Mouse (Mus musculus) right cerebral cortex, adult 2 months (tissue): ENCODE data around the gene Prox1.
A peak's percentile ranks its signal among the peaks of the same experiment; 100 is the strongest.

Source experiments
- DNase-seq, 2 experiments: peaks; one replicate each; pipeline ENCODE4 v3.0.0; 2021 to 2022; ENCODE audit warnings: low spot score in 2 of 2

Gene Prox1

DNA sequence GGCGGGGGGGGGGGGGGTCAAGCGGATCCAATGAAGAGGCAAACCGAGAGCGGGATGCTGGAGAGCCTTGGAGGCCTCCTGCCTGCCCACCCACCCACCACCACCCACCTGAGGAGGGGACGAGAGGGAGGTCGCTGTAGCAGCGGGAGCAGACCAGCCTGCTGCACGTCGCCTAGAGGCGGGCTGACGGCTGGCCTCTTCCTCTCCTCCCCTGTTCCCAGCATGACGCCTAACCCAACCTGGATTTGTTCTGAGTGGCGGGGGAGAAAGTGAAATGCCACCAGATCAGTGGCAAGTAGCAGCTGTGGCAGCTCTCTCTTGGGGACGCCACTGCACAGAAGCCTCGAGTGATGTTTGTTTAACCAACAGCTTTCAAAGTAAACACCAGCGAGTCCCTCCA lies 3.1 kb upstream of the Prox1 start:
- no peak for DNase-seq

DNA sequence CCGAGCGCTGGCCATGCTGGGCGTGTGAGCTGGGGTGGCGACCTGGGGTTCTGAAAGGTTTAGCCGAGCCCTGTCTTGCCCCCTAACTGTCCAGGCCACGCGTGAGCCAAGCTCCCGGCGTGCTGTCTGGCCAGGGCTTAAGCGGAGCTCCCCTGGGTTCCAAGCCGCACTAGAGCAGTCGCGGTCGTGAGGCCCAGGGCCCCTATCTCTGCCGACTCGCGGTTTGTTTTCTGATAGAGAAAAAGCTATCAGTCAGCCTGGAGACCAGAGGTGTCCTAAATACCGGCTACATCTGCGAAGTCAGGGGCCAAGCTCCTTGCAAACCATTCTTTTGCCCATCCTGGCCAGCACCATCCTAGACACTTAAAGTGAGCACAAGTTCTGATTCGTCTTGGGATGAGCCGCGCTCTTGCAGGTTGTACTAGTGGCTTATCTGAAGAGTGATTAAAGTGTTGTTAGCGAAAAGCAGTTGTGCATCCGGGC lies 2.5 kb upstream of the Prox1 start:
- no peak for DNase-seq

DNA sequence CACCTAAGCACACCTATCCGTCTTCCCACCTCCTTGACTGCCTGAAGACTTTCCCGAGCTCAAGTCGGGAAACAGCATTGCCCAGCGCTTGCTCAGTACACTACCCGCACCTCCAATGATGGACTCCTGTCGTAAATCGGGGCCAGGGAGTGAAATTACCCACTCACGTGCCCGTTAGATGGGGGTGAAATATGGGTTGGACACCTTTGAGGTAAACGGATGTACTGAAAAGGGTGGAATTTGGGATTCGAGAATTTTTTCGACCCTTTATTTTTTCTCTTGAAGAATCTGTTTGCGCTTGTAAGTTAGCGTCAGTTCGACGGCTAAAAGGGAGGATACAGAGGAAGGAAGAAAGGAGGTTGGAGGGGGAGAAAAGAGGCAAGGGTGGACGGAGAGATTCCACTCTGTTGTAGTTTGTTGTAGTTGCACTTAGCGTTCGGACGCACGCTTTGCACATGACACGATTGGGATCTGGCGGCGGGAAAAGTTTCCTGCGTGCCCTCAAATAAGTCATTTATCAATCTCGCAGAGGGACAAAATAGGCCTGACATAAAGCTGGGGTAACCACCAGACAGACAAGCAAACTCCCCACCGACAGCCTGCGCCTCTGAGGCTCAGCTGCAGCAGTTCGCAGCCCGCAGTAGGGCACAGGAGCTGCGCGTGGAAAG lies 1.9 kb upstream of the Prox1 start:
- DNase-seq, result no peak

DNA sequence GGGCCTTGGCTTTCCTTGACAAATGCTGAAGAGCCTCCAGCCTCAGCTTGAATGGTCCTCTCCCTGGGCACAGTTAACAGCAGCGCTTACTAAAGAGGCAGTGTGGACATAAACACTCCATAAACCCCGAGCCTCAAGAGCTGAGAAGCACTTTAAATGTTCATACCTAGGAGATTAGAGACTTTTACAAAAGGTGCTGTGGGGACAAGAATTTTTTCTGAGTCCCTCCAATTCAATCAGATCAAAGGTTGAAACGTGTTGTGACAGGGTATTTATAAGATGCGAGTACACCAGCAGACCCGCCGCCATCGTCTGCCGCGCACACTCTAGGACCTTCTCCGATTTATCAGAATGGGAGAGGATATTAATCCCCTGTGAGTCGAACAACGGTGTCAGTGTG lies 1.2 kb upstream of the Prox1 start:
- peak in 1 of 2 experiments; percentile 12 for DNase-seq

GRCm38 (mm10) chr1:190171341-190171740 lies 827 bp upstream of the Prox1 start:
- DNase-seq, result no peak

DNA sequence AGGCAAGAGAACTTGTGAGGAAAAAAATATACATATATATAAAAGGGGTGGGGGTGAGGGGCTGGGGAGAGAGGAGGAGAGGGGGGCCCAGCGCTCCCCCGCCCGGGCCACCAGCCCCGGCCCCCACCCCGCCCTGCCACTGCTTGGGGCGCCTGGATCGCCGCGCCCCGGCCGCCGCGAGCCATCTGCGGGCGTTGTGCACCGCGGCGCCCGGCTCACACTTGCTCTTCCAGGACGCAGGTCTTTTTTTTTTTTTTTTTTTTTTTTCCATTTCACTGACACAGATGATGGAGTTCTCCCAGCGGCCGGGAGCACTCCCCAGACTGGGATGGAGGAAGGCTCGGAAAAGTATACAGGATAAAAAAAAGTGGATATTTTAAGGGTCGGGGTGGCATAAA lies 304 bp upstream of the Prox1 start:
- DNase-seq, result no peak

DNA sequence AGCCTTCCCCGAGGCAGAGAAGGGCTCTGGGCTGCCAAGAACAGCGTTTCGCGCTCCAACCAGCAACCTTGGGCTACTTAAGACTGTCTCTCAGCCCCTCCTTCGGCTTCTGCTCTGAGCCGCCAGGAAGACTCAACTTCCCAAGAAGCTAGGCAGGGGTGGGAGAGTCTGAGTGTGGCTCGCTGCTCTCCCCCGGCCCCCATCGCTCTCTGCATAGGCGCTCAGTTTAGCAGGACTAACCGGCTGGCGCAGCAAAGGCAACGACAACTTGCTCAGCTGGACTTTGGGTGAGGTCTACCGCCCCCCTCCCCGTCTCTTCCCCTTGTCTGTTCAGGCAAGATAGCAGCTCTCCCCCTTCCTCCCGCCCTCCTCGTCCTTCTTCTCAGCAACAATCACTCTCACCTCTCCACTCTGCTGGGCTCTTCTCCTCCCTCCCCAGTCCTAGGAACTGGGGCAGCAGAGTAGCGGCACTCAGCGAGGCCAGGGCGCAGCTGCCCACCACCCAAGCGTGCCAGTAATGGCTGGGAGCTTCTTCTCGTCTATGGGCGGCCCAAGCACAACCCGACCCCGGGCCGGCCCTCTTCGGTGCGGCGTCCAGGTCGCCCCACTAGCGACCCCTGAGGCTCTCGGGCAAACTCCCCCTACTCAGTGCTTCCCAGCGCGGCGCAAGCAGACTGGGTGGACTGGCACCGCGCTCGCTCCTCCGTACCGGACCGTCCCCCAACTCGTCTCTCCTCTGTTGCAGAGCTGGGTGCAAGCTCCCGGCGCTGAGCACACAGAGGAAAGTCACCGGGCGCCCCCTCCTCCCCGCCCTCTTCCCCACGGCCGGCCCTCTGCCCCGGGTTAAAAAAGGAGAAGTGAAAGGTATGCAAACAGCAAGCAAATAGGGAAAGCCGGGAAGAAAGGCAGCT lies 1.5 kb downstream of the Prox1 start:
- DNase-seq, result no peak

DNA sequence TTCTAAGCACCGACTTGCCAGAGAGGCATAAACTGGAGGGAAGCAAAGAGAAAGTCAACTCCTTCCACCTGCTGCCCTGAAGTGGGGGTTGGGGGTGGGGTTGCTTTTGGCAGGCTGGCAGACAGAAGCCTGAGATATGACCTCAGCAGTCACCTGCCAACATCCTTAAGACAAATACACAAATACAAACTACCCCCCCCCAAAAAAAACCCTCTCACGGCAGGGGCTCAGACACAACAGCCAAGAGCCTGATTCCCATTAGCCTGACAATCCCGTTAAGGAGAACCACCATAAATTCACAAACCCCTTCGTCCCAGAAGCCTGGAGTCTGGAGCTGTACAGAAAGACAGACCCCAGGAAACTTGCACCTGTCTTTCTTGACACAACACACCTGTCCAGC lies 2.4 kb downstream of the Prox1 start:
- no peak for DNase-seq

GRCm38 (mm10) chr1:190167609-190168008 lies 2.9 kb downstream of the Prox1 start:
- no peak for DNase-seq

- no peak for DNase-seq
Measured at GRCm38 (mm10) chr1:190165511-190165910, 5.0 kb downstream of the Prox1 start.

DNA sequence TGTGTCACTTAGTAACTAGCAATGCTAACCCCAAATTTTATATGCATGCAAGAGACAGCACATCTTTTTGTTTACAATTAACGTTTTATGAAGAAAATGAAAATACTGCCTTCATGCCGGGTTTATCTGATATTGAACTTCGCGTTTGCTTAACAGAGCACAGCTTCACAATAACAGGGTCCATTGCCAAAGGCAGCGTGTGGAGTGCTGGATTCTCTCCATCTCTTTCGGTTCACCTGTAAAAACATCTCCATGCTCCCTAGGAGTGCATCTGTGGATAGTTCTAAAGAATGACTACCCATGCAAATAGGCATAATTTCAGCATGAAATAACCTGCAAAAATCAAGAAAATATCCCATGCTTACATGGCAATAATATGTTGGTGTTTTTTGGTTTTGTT lies 7.0 kb downstream of the Prox1 start:
- DNase-seq, result no peak

DNA sequence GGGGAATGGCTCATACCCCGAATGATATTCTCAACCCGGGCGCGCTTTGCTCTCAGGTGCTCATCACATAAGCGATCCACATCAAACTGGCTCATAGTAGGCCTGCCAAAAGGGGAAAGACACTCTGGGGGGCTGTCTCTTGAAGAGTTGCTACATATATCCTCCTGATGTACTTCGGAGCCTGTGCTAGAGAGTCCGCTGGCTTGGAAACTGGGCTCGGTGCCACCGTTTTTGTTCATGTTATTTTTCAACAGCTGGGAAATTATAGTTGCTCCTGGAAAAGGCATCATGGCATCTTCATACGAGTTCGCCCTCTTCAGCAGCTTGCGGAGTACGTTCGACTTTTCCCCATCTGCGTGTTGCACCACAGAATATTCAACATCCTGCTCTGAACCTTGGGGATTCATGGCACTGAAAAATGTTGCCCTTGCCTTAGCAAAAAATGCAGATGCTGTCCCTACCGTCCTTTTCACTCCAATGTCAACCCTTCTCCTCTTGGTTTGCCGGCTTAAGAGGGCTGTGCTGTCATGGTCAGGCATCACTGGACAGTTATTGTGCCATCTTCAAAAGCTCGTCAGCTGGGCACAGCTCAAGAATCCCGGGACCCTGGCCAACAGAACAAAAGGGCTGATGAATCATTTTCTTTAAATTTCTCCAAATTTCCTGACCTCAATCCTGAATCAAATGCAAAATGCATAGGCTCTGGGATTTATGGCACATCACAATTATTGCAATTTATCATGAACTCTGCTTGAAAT lies 8.6 kb downstream of the Prox1 start:
- DNase-seq, result no peak

DNA sequence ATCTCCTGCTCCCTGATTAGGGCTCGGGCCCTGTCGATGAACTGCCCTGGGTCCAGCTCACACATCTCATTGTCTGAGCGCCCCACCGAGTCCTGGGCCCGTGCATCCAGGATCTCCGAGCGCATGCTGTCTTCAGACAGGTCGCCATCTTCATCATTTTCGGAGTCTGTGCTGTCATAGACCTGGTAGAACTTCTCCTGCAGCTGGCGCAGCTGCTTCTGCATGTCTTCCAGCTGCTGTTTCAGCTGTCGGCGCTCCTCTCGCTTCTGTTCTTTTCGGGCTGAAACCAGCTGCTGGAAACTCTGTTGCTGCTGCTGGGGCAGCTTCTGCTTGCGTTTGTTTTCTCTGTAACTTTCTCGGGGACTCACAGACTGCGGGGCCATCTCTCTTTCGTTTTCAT lies 9.2 kb downstream of the Prox1 start:
- DNase-seq, result no peak

DNA sequence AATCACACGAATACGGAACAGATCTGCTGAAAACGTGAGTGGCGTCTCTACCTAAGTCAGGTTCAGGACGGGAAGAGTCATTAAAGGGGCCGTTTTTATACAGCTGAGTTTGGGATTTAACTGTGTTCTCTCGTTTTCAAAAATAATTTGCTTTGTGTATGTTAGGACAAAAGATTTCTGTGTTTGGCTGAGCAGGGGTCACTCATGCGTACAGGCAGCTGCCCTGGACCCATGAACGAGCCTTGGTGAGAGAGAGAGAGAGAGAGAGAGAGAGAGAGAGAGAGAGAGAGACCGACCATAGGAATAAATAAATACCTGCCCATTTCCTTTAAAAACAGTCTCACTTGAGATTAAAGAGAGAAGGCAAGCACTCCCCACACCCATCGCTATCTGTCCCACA lies 11.1 kb downstream of the Prox1 start:
- DNase-seq, result no peak

- no peak for DNase-seq
Measured at GRCm38 (mm10) chr1:190155751-190156150, 14.8 kb downstream of the Prox1 start.

DNA sequence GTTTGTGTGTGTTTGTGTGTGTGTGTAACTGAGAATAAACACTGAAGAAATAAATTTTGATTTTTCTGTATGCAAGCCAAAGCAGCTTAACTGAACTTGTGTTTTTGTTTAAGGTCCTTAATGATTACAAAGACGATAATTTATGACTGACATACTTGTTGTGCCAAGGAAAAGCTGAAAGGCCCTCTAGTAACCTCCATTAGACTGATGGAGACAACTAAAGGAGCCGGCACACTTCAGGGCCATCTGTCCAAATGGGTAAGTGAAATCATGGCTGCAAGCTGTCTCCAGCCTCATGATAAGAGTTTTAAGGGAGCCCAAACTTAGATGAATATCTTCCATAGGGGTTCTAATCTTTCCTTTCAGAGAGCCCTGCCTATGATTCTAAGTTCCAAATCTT lies 15.5 kb downstream of the Prox1 start:
- no peak for DNase-seq

DNA sequence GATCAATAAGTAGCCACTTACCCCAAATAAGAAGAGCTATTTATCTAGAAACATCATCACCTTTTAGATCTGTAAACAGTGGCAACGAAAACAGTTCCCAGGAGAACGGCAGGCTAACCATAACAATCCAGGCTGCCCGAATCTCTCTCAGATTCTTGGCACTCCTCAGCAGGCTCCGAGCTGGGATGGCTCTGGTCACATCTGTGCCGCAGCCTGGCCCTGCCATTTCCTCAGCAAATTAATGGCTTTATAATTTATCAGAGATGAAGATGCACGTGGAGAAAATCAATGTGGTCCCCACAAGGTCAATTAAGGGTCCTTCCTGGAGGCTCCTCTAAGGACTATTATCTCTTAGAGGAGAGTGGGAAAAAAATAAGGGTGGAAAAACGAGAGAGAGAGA lies 16.2 kb downstream of the Prox1 start:
- no peak for DNase-seq

- no peak for DNase-seq
Measured at GRCm38 (mm10) chr1:190152603-190153002, 17.9 kb downstream of the Prox1 start.

DNA sequence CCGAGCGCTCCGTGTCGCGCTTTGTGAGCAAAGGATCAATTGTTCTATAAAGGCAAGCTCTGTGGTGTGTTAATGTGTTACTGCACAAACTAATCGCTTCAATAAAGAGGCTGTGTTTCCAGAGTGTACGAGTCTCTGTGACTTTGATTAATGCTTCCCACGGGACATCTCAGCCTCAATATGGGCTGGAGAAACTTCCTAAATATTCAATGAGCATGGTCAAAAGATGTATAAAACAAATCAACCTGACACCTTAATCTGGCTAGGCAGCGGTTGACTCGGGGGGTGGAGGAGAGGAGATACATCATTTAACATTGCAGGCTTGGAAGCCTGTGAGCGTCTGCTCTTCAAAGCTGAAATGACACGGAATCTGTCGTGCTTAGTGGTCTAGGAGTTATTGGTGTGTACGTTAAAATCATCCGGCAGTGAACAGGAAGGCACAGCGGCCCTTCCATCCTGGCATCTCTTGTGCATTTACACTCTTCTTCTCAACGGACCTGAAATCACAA lies 21.2 kb downstream of the Prox1 start:
- DNase-seq, result no peak

DNA sequence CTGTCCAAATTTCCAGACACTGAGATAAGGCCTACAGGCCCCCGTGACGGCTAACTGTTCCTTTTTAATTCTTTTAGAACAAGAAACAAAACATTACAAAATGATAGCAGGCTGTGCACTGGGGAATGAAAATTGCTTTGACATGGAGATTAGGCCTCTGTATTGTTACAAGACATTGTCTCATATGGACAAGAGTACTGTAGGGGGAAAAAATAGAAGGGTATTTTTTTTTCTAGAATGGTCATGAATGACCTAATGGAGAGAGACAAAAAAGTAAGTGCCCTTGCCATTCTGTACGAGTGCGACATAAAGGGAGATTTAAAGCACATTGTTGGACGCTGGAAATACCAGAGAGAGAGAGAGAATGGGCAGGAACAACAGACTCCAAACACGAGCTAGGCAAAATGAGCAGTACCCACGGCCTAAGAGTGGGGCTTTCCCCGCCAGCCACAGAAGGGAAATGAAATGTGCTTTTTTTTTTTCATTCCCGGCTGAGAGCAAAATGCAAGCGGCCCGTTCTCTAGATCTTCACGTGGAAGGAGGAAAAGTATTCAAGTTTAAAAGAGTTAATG lies 21.8 kb downstream of the Prox1 start:
- DNase-seq, result no peak

- no peak for DNase-seq
Measured at GRCm38 (mm10) chr1:190147816-190148215, 22.7 kb downstream of the Prox1 start.

DNA sequence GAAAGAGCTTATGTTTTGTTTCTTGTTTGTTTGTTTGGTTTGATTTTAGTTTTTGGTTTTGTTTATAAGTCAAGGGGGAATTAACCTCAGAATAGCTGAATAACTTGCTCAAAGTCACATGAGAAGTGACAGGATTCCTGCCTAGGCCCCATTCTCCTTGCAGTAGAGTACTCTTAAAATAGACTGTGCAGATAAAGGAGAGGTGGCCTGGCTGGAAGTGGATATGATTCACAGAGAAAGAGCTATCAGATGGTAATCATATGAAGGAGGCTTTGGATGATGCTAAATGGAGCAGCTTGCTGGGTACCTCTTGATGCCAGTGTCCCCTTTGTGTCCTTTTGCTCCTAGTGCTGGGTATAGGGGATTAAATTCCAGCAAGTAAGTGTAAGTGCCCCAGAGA lies 26.1 kb downstream of the Prox1 start:
- no peak for DNase-seq
